Mouse (Mus musculus) stomach, postnatal 0 days (tissue): Measurements from ENCODE around the gene Selenok.

Experiments used
- CTCF ChIP-seq: IDR thresholded peaks from 2 replicates; pipeline ENCODE4 v1.5.1; 2016; ENCODE audit warnings: antibody characterized with exemption, low read depth, mild to moderate bottlenecking, moderate library complexity
- EP300 ChIP-seq: optimal IDR thresholded peaks from 2 replicates; pipeline ENCODE3; 2016; ENCODE audit warnings: antibody characterized with exemption

- TF ChIP-seq EP300 (no peak), CTCF (no peak)
Observed at GRCm38 (mm10) chr14:29987276-29987675, 19.2 kb downstream of the Selenok start.
